Mouse (Mus musculus) R1 (cell line): ENCODE results near the gene Igflr1.

Experiments used
- DNase-seq: peaks from one replicate; pipeline ENCODE4 v3.0.0-alpha.2; 2018; ENCODE audit warnings: low read depth, low spot score

Gene Igflr1

DNA sequence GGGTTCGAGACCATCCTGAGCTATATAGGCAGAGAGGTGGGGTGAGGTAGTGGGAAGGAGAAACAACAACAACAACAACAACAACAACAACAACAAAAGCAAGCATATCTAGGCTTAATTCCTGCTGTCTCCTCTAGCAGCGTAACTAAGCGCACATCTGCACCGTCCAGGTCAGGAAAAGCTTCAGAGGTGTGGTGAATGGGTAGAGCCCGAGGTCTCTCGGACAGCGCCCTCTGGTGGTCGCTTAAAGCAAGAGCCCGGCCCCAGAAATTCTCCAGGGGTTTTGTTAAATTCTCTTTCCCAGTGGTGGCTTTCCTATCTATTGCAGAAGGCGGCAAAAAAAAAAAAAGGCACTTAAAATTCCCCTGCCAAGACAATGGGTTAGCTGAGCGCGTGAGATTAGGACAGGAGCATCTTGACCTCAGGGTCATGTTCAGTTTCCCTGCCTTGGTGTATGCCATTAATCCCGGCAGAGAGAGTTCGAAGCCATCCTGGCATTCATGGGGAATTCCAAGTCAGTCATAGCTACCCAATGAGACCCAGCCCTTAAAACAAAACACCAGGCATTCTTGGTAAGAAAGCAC is 48.4 kb downstream of the Igflr1 start:
- DNase-seq, result peak; percentile 87

DNA sequence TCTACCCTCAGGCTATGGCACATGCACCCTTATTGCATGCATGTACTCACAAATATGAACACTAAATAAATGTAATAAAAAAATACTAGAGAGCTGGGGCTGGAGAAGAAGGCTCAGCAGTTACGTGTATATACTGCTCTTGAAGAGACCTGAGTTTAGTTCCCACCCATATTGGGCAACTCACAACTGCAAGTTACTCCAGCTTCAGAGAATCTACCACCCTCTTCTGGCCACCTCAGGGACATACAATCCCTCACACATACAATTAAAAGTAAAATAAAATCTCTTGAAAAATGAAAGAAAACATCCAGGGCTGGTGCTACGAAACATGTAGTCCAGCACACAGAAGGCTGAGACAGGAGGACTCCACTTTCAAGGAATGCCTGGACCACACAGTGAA is 49.2 kb downstream of the Igflr1 start:
- DNase-seq, result no peak

DNA sequence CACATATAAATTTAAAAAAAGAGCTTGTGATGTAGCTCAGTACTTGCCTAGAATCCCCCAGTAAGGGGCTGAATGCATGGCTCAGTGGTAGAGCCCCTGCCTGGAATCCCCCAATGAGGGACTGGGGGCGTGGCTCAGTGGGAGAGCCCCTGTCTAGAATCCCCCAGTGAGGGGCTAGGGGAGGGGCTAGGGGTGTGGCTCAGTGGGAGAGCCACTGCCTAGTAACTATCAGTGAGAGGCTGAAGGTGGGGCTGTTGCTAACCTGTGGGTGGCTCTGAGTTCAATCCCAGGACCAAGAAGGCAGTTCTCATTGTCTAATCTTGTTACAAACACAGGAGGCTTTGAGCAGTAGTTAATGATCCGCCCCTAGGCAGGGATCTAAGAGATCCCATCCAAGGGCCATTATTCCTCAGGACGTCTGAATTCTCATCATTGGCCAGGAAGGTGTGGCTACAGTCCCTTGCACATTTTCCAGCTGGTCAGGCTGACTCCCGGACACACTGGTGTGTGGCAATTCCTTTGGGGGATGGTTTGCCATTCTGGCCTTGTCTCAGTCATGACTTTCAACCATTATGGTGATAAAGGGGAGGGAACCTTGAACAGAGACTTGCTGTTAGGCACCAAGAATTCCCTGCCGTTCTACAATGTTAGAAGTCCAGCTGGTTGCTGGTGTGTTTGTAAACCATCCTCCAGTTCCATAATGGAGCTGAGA is 50.0 kb downstream of the Igflr1 start:
- DNase-seq, result peak; percentile 94
